Mouse (Mus musculus) B cell, adult 2 months (primary cell): Measurements from ENCODE around the gene Clcnkb.
A peak's percentile ranks its signal among the peaks of the same experiment; 100 is the strongest.

Experiments used
- DNase-seq, 2 experiments: peaks; one replicate each; pipeline ENCODE4 v3.0.0; 2022

The Clcnkb gene

GRCm38 (mm10) chr4:141433191-141433590 is 17.4 kb upstream of the Clcnkb start:
- DNase-seq, result no peak

- no peak for DNase-seq
Measured at GRCm38 (mm10) chr4:141432666-141433065, 16.9 kb upstream of the Clcnkb start.

GRCm38 (mm10) chr4:141430997-141431396 is 15.2 kb upstream of the Clcnkb start:
- peak; percentile 84 to 85 for DNase-seq

- peak in 1 of 2 experiments; percentile 28 for DNase-seq
Measured at GRCm38 (mm10) chr4:141429847-141430246, 14.0 kb upstream of the Clcnkb start.

- no peak for DNase-seq
Measured at GRCm38 (mm10) chr4:141429381-141429780, 13.6 kb upstream of the Clcnkb start.

GRCm38 (mm10) chr4:141427921-141428320 is 12.1 kb upstream of the Clcnkb start:
- no peak for DNase-seq

- no peak for DNase-seq
Measured at GRCm38 (mm10) chr4:141426796-141427745, 11.3 kb upstream of the Clcnkb start.

GRCm38 (mm10) chr4:141425484-141426479 is 10.0 kb upstream of the Clcnkb start:
- peak; percentile 68 to 73 for DNase-seq

GRCm38 (mm10) chr4:141423691-141424431 is 8.0 kb upstream of the Clcnkb start:
- DNase-seq, result no peak

GRCm38 (mm10) chr4:141423288-141423687 is 7.5 kb upstream of the Clcnkb start:
- DNase-seq, result no peak

GRCm38 (mm10) chr4:141422841-141423240 is 7.0 kb upstream of the Clcnkb start:
- DNase-seq, result no peak

GRCm38 (mm10) chr4:141421423-141421822 is 5.6 kb upstream of the Clcnkb start:
- DNase-seq, result no peak

- DNase-seq, result no peak
Measured at GRCm38 (mm10) chr4:141420886-141421285, 5.1 kb upstream of the Clcnkb start.

GRCm38 (mm10) chr4:141420192-141420829 is 4.5 kb upstream of the Clcnkb start, which contains the start of gene Hspb7:
Gene Hspb7 (plus strand): TSS chr4:141420779.
- no peak for DNase-seq

- DNase-seq, result peak; percentile 72 to 79
Measured at GRCm38 (mm10) chr4:141419398-141420191, 3.8 kb upstream of the Clcnkb start.

- DNase-seq, result peak; percentile 37 to 46
Measured at GRCm38 (mm10) chr4:141411430-141411992, 4.3 kb downstream of the Clcnkb start.

- DNase-seq, result no peak
Measured at GRCm38 (mm10) chr4:141408577-141408976, 7.2 kb downstream of the Clcnkb start.

GRCm38 (mm10) chr4:141406516-141407299 is 9.1 kb downstream of the Clcnkb start:
- peak; percentile 58 to 64 for DNase-seq

GRCm38 (mm10) chr4:141405314-141405622 is 10.5 kb downstream of the Clcnkb start:
- DNase-seq, result no peak
